Mouse (Mus musculus) hindbrain, embryonic 11.5 days (tissue): Measurements from ENCODE around the gene Sptlc3. TPM values are rescaled to one million over a fixed set of nuclear protein-coding genes. Genes with fewer than 3 reads are reported as not detected.

Experiments
- ATAC-seq: fragments of 200-750 bp; cut with Nextera tagmentation; 2 replicates; pipeline ENCODE4 v1.8.0; 2017; ENCODE audit warnings: mild to moderate bottlenecking, moderate TSS enrichment, moderate library complexity; ENCODE audit not compliant: low FRiP score
- DNase-seq: peaks from one replicate; pipeline ENCODE4 v3.0.0-alpha.2; 2015; ENCODE audit warnings: low spot score
- H3K27ac ChIP-seq: fragments of 300-500 bp; sonication (generic); 2 replicates; pipeline ENCODE4 v1.5.1; 2014; ENCODE audit warnings: mild to moderate bottlenecking, low read depth, low read length
- H3K27me3 ChIP-seq: fragments of 300-500 bp; sonication (generic); 2 replicates; pipeline ENCODE4 v1.6.1; 2014; ENCODE audit warnings: mild to moderate bottlenecking, low read length, moderate library complexity, mixed read lengths; ENCODE audit not compliant: control insufficient read depth, insufficient read depth
- H3K36me3 ChIP-seq: fragments of 300-500 bp; sonication (generic); 2 replicates; pipeline ENCODE4 v1.6.1; 2014; ENCODE audit warnings: mild to moderate bottlenecking, low read length, moderate library complexity, mixed read lengths; ENCODE audit not compliant: control insufficient read depth, insufficient read depth
- H3K4me1 ChIP-seq: fragments of 300-500 bp; sonication (generic); replicated peaks from 2 replicates; pipeline ENCODE4 v1.6.1; 2014; ENCODE audit warnings: low read length, mixed read lengths; ENCODE audit not compliant: control insufficient read depth, insufficient read depth
- H3K4me2 ChIP-seq: fragments of 300-500 bp; sonication (generic); replicated peaks from 2 replicates; pipeline ENCODE4 v1.6.1; 2014; ENCODE audit warnings: mild to moderate bottlenecking, low read depth, low read length
- H3K4me3 ChIP-seq: fragments of 300-500 bp; sonication (generic); 2 replicates; pipeline ENCODE4 v1.5.1; 2014; ENCODE audit warnings: low read depth, low read length
- H3K9ac ChIP-seq: fragments of 300-500 bp; sonication (generic); 2 replicates; pipeline ENCODE4 v1.6.1; 2014; ENCODE audit warnings: low read depth, low read length
- H3K9me3 ChIP-seq: fragments of 300-500 bp; sonication (generic); 2 replicates; pipeline ENCODE4 v1.6.1; 2016; ENCODE audit warnings: low read length; ENCODE audit not compliant: control insufficient read depth
- WGBS: fragments of 180-500 bp; shearing (Covaris S2); extraction: QIAGEN DNeasy Blood & Tissue Kit; methylation state at CpG from one replicate; pipeline ENCODE4 v1.1.7; 2014; 5-methylcytosine and 5-hydroxymethylcytosine counted together
- polyA plus RNA-seq: library from polyadenylated mRNA; unstranded; fragments of >200 nt; fragmentation: Nextera tagmentation; extraction: Ambion mirVana; gene quantifications from 2 replicates; pipeline ENCODE4 v1.2.1, GENCODE M21; 2014

Gene Sptlc3
- 0.14 and 0.29 TPM in 2 replicates for polyA plus RNA-seq

DNA sequence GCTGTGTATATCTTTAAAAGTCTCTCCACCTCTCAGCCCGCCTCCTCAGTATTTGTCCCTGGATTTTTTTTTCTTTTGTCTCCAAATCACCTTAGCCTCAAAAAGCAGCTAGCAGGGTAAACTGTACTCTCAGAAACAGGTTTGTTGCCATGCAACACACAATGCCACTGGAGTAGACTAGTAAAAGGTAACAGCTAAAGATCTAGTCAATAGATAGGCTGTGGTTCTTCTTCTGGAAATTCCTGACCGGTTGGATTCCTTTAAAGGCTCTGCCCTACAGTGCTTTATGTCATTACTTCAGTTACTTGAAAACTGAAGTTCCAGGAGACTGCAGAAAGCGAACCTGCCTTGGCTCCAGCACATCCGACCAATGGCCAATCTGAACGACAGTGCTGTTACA lies at the start of gene Sptlc3:
TSS of gene Sptlc3 (plus strand) at position 78 of the 400 bp plus-strand sequence.
- WGBS = 67% methylated on average over 5 of the region's 5 CpGs

DNA sequence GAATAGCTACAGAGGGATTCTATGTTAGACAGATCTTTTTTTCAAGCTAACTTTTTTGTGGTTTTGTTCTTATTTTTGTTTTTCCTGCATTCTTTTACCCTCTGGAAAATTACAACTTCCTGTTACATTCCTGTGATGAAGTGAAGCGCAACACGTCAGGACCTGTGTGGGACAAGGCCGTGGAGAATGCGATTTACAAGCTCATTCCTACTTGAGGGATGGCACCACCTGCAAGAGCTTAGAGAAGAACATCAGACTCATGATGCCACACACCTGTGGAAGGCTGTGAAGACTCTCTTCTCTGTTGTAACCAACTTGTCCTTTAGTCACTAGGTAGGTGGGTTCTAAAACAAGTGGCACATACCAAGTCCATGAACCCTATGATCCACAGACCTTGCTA lies 26.0 kb upstream of the Sptlc3 start:
- no peaks in the 10 kb centered on the region for H3K4me1 ChIP-seq
- no peaks in the 10 kb centered on the region for H3K27me3 ChIP-seq
- no peak overlapping the region for H3K9ac ChIP-seq
- no peaks in the 10 kb centered on the region for H3K9me3 ChIP-seq
- no peak for ATAC-seq
- 79% methylated on average over 4 of the region's 4 CpGs for WGBS
- H3K36me3 ChIP-seq = no peaks in the 10 kb centered on the region
- no peak overlapping the region for H3K27ac ChIP-seq
- DNase-seq = no peak
- H3K4me2 ChIP-seq = no peak overlapping the region
- no peak overlapping the region for H3K4me3 ChIP-seq

More for the DNA sequence above, at the start of gene Sptlc3:
- Histone ChIP-seq H3K4me3 (no peak within 1 kb of the TSS), H3K36me3 (no peaks in the 10 kb centered on the region), H3K27me3 (no peaks in the 10 kb centered on the region), H3K9me3 (no peaks in the 10 kb centered on the region), H3K4me1 (no peaks in the 10 kb centered on the region), H3K4me2 (no peak within 1 kb of the TSS), H3K9ac (no peak within 1 kb of the TSS), H3K27ac (no peak within 1 kb of the TSS)
- ATAC-seq (no peak), DNase-seq (no peak)

- DNase-seq (no peak), ATAC-seq (peak; percentile 49; the same call in 1 of the 2 replicates)
- no peak overlapping the region for H3K4me3 ChIP-seq
- no peak overlapping the region for H3K9ac ChIP-seq
- H3K9me3 ChIP-seq = no peaks in the 10 kb centered on the region
- no peaks in the 10 kb centered on the region for H3K36me3 ChIP-seq
- no peaks in the 10 kb centered on the region for H3K4me1 ChIP-seq
- no peaks in the 10 kb centered on the region for H3K27me3 ChIP-seq
- H3K4me2 ChIP-seq = no peak overlapping the region
- WGBS = 71% methylated on average over 5 of the region's 5 CpGs
- no peak overlapping the region for H3K27ac ChIP-seq
Observed at GRCm38 (mm10) chr2:139488708-139489107, 5.0 kb upstream of the Sptlc3 start.

DNA sequence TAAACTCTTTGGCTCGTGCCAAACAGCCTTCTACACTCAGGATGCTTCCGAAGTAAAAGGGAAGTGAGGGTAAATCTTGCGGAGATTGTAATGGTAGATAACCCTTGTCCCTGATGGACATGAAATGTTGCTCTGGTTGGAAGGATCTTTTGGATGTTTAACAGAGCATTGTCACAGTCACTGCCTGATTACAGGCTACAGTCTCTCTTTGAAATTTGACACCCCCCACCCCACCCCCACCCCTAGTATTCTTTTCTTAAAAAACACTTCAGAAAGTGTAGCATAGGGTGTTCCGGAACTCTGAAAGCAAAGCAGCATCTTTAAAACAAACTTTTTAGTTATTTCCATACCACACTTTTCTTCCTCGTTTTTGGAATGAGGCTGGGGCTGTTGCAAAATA lies 916 bp downstream of the Sptlc3 start:
- WGBS = 41% methylated on average over 5 of the region's 5 CpGs
- no peaks in the 10 kb centered on the region for H3K36me3 ChIP-seq
- no peak overlapping the region for H3K27ac ChIP-seq
- no peaks in the 10 kb centered on the region for H3K27me3 ChIP-seq
- no peaks in the 10 kb centered on the region for H3K4me1 ChIP-seq
- H3K9ac ChIP-seq = no peak overlapping the region
- H3K4me2 ChIP-seq = no peak overlapping the region
- no peak for ATAC-seq
- H3K9me3 ChIP-seq = no peaks in the 10 kb centered on the region
- no peak overlapping the region for H3K4me3 ChIP-seq
- DNase-seq = peak; percentile 6

DNA sequence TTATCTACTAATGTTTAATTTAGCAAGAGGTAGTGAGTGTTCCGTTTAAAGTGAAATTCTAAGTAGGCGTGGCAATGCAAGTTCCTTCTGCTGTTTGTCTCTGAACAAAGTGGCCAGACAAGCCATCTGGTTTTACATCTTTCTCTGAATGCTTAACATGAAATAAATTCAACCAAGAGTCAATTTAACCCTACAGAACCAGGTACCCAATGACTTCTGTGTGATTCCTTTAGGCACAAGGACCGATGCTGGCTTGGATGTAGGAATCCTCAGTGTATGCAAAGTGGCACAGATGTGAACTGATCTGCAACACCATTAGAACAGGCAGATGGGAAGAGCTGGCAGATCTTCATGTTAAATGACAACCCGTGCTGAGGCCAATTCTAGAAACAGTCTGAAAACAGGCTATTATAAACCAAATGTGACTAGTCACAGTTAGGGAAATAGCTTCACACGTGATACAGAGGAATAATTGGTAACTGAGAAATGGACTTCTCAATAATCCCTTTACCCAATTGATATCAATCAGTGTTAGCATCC lies 68.3 kb downstream of the Sptlc3 start:
- Histone ChIP-seq H3K27me3 (no peaks in the 10 kb centered on the region), H3K4me1 (no peaks in the 10 kb centered on the region), H3K9me3 (no peaks in the 10 kb centered on the region), H3K27ac (no peak overlapping the region), H3K4me2 (no peak overlapping the region), H3K36me3 (no peaks in the 10 kb centered on the region), H3K9ac (no peak overlapping the region), H3K4me3 (no peak overlapping the region)
- DNase-seq (no peak), ATAC-seq (no peak)
- 89% methylated on average over 5 of the region's 5 CpGs for WGBS

- no peak overlapping the region for H3K27ac ChIP-seq
- H3K4me1 ChIP-seq = no peaks in the 10 kb centered on the region
- DNase-seq (peak; percentile 13), ATAC-seq (no peak)
- no peak overlapping the region for H3K9ac ChIP-seq
- no peak overlapping the region for H3K4me3 ChIP-seq
- no peaks in the 10 kb centered on the region for H3K9me3 ChIP-seq
- H3K27me3 ChIP-seq = no peaks in the 10 kb centered on the region
- WGBS = 12% methylated on average over 3 of the region's 3 CpGs
- no peak overlapping the region for H3K4me2 ChIP-seq
- no peaks in the 10 kb centered on the region for H3K36me3 ChIP-seq
Observed at GRCm38 (mm10) chr2:139579280-139579679, 85.6 kb downstream of the Sptlc3 start.

DNA sequence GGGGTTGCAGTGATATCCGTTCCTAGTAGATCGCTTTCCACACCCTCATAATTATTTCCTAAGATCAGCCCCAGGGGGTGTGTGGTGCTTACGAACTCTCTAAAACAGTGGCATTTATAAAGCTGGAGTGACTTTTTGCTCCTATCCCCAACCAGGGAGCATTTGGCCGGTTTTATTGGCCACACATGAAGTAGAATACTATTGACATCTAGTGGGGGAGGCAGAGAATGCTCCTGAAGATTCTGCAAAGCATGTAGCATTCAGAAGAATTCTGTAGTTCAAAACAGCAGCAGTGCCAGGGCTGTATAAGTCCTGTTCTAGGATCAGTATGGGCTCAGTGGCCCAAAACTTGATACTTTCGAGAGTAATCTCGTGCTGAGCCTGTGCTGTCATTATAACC lies 89.1 kb downstream of the Sptlc3 start:
- no peak for ATAC-seq

GRCm38 (mm10) chr2:139587660-139588200 lies 94.0 kb downstream of the Sptlc3 start:
- no peaks in the 10 kb centered on the region for H3K27me3 ChIP-seq
- no peak overlapping the region for H3K4me2 ChIP-seq
- DNase-seq = no peak
- no peaks in the 10 kb centered on the region for H3K4me1 ChIP-seq
- ATAC-seq = no peak
- H3K36me3 ChIP-seq = no peaks in the 10 kb centered on the region
- no peaks in the 10 kb centered on the region for H3K9me3 ChIP-seq
- H3K9ac ChIP-seq = no peak overlapping the region
- 81% methylated on average over 2 of the region's 2 CpGs for WGBS
- H3K4me3 ChIP-seq = no peak overlapping the region
- no peak overlapping the region for H3K27ac ChIP-seq

More for the DNA sequence above, 89.1 kb downstream of the Sptlc3 start:
- H3K4me3 ChIP-seq = no peak overlapping the region
- no peak overlapping the region for H3K27ac ChIP-seq
- H3K4me1 ChIP-seq = no peaks in the 10 kb centered on the region
- H3K27me3 ChIP-seq = no peaks in the 10 kb centered on the region
- no peak overlapping the region for H3K4me2 ChIP-seq
- H3K9me3 ChIP-seq = no peaks in the 10 kb centered on the region
- no peak for DNase-seq
- 72% methylated on average over 6 of the region's 6 CpGs for WGBS
- H3K9ac ChIP-seq = no peak overlapping the region
- no peaks in the 10 kb centered on the region for H3K36me3 ChIP-seq

DNA sequence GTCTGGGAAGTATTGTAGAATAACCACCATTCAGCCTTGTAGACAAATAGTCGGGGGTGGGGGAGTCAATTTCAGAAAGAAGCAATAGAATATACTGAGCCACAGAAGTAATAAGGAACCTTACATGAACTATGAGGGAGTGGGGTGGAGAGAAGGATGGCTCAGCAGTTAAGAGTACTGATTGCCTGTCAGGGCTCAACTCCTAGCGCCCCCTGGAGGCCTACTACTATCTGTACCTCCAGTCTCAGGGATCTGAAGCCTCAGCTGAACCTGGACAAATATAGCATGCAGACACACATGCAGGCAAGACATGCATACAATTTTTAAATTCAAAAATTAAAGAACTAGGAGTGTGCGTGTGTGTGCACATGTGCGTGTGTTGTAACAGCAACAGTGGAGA lies 96.2 kb downstream of the Sptlc3 start:
- Histone ChIP-seq H3K36me3 (no peaks in the 10 kb centered on the region), H3K27ac (no peak overlapping the region), H3K4me2 (no peak overlapping the region), H3K9me3 (no peaks in the 10 kb centered on the region), H3K9ac (no peak overlapping the region), H3K4me3 (no peak overlapping the region), H3K4me1 (no peaks in the 10 kb centered on the region), H3K27me3 (no peaks in the 10 kb centered on the region)
- 43% methylated on average over 4 of the region's 4 CpGs for WGBS
- peak; percentile 70 for DNase-seq
- ATAC-seq = 0 out of 2 replicates have a peak, but pooled peaks have one; percentile 41
